Comparison of ENCODE assay signal across 1 mouse cellular context in genomic region chr2:104815561-104816370, GRCm38 (mm10).
TF ChIP-seq lines count a peak whose summit lies in the region.

No protein-coding gene starts in this region.

TF ChIP-seq in CH12.LX, 34 proteins besides CTCF, POLR2A, EP300 and RAD21 (continued from another document):
- TF ChIP-seq MAZ (IDR thresholded peaks at IDR 0.05; ENCODE audit: low read depth, low read length), result 0 out of 2 replicates have a peak, but pooled peaks have one; percentile 1
